Mouse (Mus musculus) embryonic facial prominence, embryonic 11.5 days (tissue): ENCODE data around the gene Wdr64. TPM values are rescaled to one million over a fixed set of nuclear protein-coding genes. Genes with fewer than 3 reads are reported as not detected.

Experiments
- ATAC-seq: fragments of 200-750 bp; cut with Nextera tagmentation; replicated peaks from 2 replicates; pipeline ENCODE4 v1.8.0; 2017; ENCODE audit warnings: low read depth; ENCODE audit not compliant: insufficient number of reproducible peaks, low FRiP score, low TSS enrichment
- DNase-seq: peaks from one replicate; pipeline ENCODE4 v3.0.0-alpha.2; 2015; ENCODE audit warnings: low spot score
- H3K27ac ChIP-seq: fragments of 300-500 bp; sonication (generic); replicated peaks from 2 replicates; pipeline ENCODE4 v1.5.1; 2014; ENCODE audit warnings: mild to moderate bottlenecking, low read depth, low read length, control low read depth
- H3K27me3 ChIP-seq: fragments of 300-500 bp; sonication (generic); 2 replicates; pipeline ENCODE4 v1.6.1; 2014; ENCODE audit warnings: mild to moderate bottlenecking, low read length, moderate library complexity, mixed read lengths; ENCODE audit not compliant: control insufficient read depth, insufficient read depth
- H3K36me3 ChIP-seq: fragments of 300-500 bp; sonication (generic); replicated peaks from 2 replicates; pipeline ENCODE4 v1.6.1; 2014; ENCODE audit warnings: low read depth, mild to moderate bottlenecking, low read length, moderate library complexity, mixed read lengths; ENCODE audit not compliant: control insufficient read depth, insufficient read depth
- H3K4me1 ChIP-seq: fragments of 300-500 bp; sonication (generic); 2 replicates; pipeline ENCODE4 v1.6.1; 2014; ENCODE audit warnings: low read length, mixed read lengths; ENCODE audit not compliant: control insufficient read depth, insufficient read depth
- H3K4me2 ChIP-seq: fragments of 300-500 bp; sonication (generic); 2 replicates; pipeline ENCODE4 v1.6.1; 2014; ENCODE audit warnings: low read depth, mild to moderate bottlenecking, control low read depth, low read length, moderate library complexity
- H3K4me3 ChIP-seq: fragments of 300-500 bp; sonication (generic); 2 replicates; pipeline ENCODE4 v1.5.1; 2014; ENCODE audit warnings: low read depth, low read length, control low read depth
- H3K9ac ChIP-seq: fragments of 300-500 bp; sonication (generic); replicated peaks from 2 replicates; pipeline ENCODE4 v1.6.1; 2014; ENCODE audit warnings: mild to moderate bottlenecking, control low read depth, low read length
- H3K9me3 ChIP-seq: fragments of 300-500 bp; sonication (generic); replicated peaks from 2 replicates; pipeline ENCODE4 v1.6.1; 2016; ENCODE audit warnings: mild to moderate bottlenecking, low read length, inconsistent platforms, mixed read lengths; ENCODE audit not compliant: control insufficient read depth
- WGBS: fragments of 180-500 bp; shearing (Covaris S2); extraction: QIAGEN DNeasy Blood & Tissue Kit; methylation state at CpG from one replicate; pipeline ENCODE4 v1.1.7; 2014; 5-methylcytosine and 5-hydroxymethylcytosine counted together
- polyA plus RNA-seq: library from polyadenylated mRNA; unstranded; fragments of >200 nt; fragmentation: Nextera tagmentation; extraction: Ambion mirVana; gene quantifications from 2 replicates; pipeline ENCODE4 v1.2.1, GENCODE M21; 2014

The Wdr64 gene
- polyA plus RNA-seq, 1 experiment from 2014 or later, result not detected

DNA sequence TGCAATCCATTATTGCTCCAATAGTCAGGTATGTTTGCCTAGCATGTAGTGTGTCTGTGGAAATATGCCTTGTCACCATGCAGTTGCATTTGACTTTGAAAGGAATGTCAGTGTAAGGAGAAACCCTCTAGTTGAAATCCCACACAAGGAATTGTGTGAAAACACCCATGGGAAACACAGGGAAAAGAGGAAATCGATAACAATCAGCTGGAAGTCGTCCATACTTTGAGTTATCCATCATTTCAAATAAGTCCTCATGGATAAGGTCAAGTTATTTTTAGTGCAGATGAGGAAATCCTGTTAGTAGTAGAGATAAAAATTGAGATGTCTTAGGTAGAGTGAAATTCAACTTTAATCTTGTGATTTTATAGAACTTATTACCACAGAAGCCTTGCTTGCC is 96.3 kb downstream of the Wdr64 start:
- DNase-seq (no peak), ATAC-seq (no peak)
- Histone ChIP-seq H3K27ac (no peak overlapping the region), H3K4me1 (no peaks in the 10 kb centered on the region), H3K4me3 (no peak overlapping the region), H3K27me3 (no peaks in the 10 kb centered on the region), H3K9me3 (no peaks in the 10 kb centered on the region), H3K36me3 (no peaks in the 10 kb centered on the region), H3K4me2 (no peak overlapping the region), H3K9ac (no peak overlapping the region)
- WGBS, result 87% methylated on average over 2 of the region's 2 CpGs

GRCm38 (mm10) chr1:175808356-175808755 is 110.0 kb downstream of the Wdr64 start:
- Histone ChIP-seq H3K9me3 (no peaks in the 10 kb centered on the region), H3K9ac (no peak overlapping the region), H3K4me1 (no peaks in the 10 kb centered on the region), H3K27me3 (no peaks in the 10 kb centered on the region), H3K4me3 (no peak overlapping the region), H3K4me2 (no peak overlapping the region), H3K27ac (no peak overlapping the region), H3K36me3 (no peaks in the 10 kb centered on the region)
- DNase-seq (no peak), ATAC-seq (no peak)
- 73% methylated on average over 5 of the region's 5 CpGs for WGBS

- WGBS, result 15% methylated on average over 1 of the region's 1 CpGs
- Histone ChIP-seq H3K27me3 (no peaks in the 10 kb centered on the region), H3K36me3 (no peaks in the 10 kb centered on the region), H3K4me3 (no peak overlapping the region), H3K4me2 (no peak overlapping the region), H3K27ac (no peak overlapping the region), H3K9me3 (no peaks in the 10 kb centered on the region), H3K4me1 (no peaks in the 10 kb centered on the region), H3K9ac (no peak overlapping the region)
- no peak for ATAC-seq
- DNase-seq, result no peak
Observed at GRCm38 (mm10) chr1:175811625-175812024, 113.2 kb downstream of the Wdr64 start.

DNA sequence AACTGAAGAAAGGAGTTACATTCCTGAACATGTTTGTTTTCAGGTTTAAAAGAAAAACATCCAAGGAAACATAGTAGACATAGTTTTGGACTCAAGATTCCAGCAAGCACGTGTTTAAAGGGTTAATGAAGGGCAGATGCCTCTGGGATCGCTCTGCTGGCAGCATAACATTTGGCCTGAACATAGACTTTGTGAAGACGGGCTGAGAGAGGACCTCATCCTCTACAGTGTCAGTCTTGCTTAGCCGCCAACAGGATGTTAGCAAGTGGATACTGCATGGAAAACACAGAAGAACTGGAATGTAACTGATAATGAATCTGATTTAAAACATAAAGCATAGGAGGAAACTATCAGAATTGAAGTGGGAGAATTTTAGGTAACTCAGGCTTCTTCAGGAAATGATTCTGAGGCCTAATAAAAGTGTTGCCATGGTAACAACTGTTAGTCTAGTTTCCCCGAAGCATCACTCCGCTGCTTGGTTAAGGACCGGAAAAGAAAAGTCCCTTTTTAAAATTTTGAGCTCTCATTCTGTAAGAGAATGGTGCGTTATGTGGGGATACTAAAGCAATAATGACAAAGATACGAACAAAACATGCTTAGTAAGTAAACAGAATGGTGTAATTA is 125.5 kb downstream of the Wdr64 start:
- Histone ChIP-seq H3K9me3 (no peaks in the 10 kb centered on the region), H3K4me1 (no peaks in the 10 kb centered on the region), H3K4me2 (no peak overlapping the region), H3K27ac (no peak overlapping the region), H3K36me3 (no peaks in the 10 kb centered on the region), H3K9ac (no peak overlapping the region), H3K27me3 (no peaks in the 10 kb centered on the region), H3K4me3 (no peak overlapping the region)
- WGBS, result 72% methylated on average over 9 of the region's 9 CpGs
- ATAC-seq (no peak), DNase-seq (no peak)

DNA sequence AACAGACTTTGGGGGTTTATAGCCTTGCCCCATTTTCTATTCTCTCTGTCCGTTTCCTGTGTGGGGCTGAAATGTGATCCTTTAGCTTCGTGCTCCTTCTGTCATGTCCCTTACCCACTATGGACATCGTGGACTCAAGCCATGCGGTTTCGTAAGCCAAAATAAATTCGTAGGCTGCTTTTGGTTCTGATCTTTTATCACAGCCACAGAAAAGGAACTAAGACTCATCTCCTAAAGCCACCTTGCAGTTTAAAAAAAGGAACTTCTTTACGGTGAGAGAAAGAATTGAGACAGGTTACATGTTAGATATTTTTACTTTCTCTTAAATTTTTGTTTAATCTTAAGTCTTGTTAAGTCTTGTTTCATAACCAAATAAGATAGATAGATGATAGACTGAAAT is 130.1 kb downstream of the Wdr64 start:
- no peak overlapping the region for H3K4me3 ChIP-seq
- H3K9me3 ChIP-seq, result no peaks in the 10 kb centered on the region
- no peaks in the 10 kb centered on the region for H3K27me3 ChIP-seq
- no peak overlapping the region for H3K9ac ChIP-seq
- ATAC-seq (no peak), DNase-seq (no peak)
- H3K36me3 ChIP-seq, result no peaks in the 10 kb centered on the region
- no peak overlapping the region for H3K4me2 ChIP-seq
- H3K27ac ChIP-seq, result no peak overlapping the region
- 85% methylated on average over 7 of the region's 7 CpGs for WGBS
- H3K4me1 ChIP-seq, result no peaks in the 10 kb centered on the region

GRCm38 (mm10) chr1:175829220-175829619 is 130.8 kb downstream of the Wdr64 start:
- DNase-seq (no peak), ATAC-seq (no peak)
- H3K27ac ChIP-seq, result no peak overlapping the region
- H3K9ac ChIP-seq, result no peak overlapping the region
- no peaks in the 10 kb centered on the region for H3K27me3 ChIP-seq
- 93% methylated on average over 2 of the region's 2 CpGs for WGBS
- no peak overlapping the region for H3K4me3 ChIP-seq
- no peaks in the 10 kb centered on the region for H3K36me3 ChIP-seq
- H3K4me2 ChIP-seq, result no peak overlapping the region
- no peaks in the 10 kb centered on the region for H3K9me3 ChIP-seq
- H3K4me1 ChIP-seq, result no peaks in the 10 kb centered on the region

GRCm38 (mm10) chr1:175855515-175855914 is 157.1 kb downstream of the Wdr64 start:
- H3K27ac ChIP-seq, result no peak overlapping the region
- no peak for ATAC-seq

More at GRCm38 (mm10) chr1:175855515-175855914, 157.1 kb downstream of the Wdr64 start:
- Histone ChIP-seq H3K4me3 (no peak overlapping the region), H3K27me3 (no peaks in the 10 kb centered on the region), H3K9ac (no peak overlapping the region), H3K4me1 (no peaks in the 10 kb centered on the region), H3K36me3 (no peaks in the 10 kb centered on the region), H3K4me2 (no peak overlapping the region), H3K9me3 (no peaks in the 10 kb centered on the region)
- no peak for DNase-seq
- WGBS, result 90% methylated on average over 1 of the region's 1 CpGs
